Mouse (Mus musculus): ENCODE data around the gene St3gal5. TPM values are rescaled to one million over a fixed set of nuclear protein-coding genes. Genes with fewer than 3 reads are reported as not detected.
A peak's percentile ranks its signal among the peaks of the same experiment; 100 is the strongest.

St3gal5 gene
- total RNA-seq, 2 experiments from 2014 or later = 93.2 to 93.9 TPM

DNA sequence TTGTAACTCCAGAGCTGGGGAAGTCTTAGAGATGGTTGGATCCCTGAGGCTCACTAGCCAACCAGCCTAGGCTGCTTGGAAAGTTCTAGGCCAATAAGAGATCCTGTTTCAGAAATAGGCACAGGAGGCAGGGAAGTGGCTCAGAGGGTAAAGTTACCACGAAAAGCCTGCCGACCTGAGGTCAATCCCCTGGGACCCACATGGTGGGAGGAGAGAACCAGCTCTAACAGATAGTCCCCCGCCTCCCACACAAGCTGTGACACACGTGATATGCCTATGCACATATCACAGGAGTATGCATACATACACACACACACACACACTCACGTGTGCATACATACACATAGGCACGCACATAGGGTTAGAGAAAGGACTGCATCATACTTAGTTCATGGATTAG lies 32.7 kb downstream of the St3gal5 start:
- no peak for DNase-seq (ENCODE audit: low spot score in 2 of 2)

DNA sequence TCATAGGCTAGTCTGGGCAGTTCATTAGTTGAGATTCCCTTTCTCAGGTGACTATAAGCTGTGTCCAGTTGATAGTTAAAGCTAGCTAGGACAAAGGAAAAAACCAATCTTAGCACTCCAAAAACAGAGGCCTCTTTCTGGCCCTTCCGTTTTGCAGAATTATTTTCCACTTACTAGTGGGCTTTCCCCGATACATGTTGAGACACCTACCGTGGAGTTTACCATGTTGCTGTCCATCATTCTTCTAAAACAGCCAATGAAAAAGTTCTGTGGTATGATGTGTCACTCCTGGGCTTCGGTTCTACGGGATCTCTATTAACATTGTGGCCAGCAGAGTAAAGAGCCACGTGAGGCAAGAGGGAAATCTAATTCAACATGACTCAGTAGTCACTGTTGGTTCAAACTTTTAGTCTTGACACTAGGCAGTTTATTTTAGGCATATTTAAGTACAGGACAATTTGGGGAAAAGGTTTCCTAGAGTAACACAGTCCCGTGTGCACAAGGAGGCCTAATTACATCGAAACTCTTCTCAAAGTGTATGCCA lies 35.4 kb downstream of the St3gal5 start:
- DNase-seq (ENCODE audit: low spot score in 2 of 2) = no peak

DNA sequence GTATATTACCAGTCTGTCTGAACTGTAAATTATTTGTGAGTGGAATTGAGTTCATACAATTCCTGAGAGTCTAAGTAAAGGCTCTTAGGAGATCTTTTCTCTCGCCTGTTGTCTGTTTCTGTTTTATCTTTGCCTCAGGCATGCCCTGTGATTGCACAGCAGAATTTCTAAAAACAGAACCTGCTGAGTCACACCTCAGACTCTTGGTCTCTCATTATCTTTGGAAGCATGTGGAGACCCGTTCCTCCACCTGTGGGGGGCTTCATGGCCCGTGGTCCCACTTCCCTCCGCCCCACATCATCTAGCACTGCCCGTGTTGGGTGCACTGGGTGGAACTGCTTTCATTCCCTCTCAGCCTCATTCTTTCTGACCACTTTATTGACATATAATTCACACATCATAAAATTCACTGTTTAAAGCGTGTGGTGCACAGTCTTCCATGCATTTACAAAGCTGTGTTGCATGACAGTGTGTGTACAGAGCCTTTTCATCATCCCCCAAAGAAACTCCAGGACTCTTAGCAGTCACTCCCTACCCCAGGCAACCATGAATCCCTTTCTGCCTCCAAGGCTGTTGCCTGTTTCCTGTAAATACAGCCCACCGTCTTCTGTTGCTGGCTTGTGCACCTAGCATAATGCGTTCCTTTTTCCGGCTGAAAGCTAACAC lies 37.6 kb downstream of the St3gal5 start:
- no peak for DNase-seq (ENCODE audit: low spot score in 2 of 2)

DNA sequence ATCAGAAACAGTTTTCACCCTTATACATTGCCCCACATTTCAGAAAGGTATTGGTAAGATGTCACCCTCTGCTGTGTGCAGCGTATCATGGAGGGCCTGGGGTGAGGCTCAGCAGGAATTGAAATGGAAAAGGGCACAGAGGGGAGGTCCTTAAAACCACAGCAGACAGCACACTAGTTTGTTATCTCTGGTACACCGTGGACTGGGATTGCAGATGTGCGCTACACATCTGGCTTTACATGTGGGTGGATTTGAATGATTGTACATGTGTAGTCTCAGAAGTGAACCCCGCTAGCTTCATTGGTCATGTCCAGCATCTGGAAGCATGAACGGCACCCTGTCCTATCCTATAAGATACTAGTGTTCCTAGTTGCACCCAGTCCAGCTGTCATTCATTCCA lies 38.6 kb downstream of the St3gal5 start:
- DNase-seq (ENCODE audit: low spot score in 2 of 2) = no peak

DNA sequence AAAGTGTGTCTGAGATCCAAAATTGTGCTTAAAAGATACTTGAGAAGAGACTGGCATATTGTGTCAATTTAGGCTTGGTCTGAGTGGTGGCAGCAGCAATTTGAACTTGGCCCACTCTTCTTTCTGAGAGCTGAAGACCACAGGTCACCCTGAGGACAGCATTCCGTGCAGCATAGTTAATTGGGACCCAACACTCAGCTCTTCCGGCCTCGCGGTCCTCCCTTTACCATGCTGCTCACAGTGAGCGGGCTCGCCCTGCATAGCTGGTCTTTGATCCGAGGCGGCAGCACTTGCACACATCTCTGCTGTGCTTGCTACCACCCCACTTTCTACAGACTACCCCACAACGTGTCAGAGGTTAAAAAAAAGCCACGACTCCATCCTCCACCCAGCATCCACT lies 39.2 kb downstream of the St3gal5 start:
- no peak for DNase-seq (ENCODE audit: low spot score in 2 of 2)

DNA sequence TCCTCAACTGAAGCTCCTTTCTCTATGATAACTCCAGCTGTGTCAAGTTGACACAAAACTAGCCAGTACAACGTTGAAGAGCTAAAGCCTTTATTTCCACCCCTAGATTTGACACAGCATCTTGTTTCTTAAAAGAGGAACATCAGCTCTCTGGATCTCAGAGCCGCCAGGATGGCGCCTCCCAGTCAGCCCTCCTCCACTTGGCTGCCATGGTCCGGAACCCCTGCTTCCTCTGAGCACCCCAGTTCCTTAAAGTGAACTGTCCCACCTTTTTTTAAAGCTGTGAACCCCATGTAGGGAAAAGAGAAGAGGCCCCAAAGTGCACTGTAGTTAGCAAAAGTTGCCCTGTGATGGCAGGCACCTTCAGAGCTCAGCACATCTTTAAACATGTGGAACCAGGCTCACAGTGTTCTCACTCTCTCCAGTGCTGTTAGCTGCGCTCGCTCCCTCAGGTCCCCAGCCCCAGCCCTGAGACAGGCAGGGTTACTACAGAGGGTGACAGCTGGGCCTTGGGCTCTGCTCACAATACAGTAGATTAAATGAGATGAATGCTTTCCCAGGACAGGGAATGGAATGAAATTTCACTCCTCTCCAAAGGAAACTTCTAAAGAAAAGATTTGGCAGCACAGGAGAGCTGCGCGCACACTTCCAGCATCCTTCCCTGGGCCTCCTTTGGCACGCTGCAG lies 42.3 kb downstream of the St3gal5 start:
- no peak for DNase-seq (ENCODE audit: low spot score in 2 of 2)

DNA sequence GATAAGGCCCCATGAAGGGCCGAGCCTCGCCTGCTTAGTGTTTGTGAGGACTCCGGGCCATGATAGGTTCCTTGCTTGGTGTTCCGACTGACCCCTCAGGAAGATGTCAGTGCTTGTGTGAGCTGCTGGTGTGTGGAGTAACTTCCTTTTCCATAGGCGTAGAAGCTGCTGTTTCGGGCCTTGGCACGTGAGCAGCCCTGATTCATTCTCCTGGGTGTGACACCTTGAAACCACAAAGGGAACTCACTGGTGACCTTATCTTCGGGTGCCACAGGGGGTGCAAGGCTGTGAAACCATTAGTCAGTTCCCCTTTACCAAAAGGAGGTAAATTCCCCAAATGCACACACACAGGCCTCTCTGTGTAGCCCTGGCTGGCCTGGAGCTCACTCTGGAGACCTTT lies 43.0 kb downstream of the St3gal5 start:
- no peak for DNase-seq (ENCODE audit: low spot score in 2 of 2)

DNA sequence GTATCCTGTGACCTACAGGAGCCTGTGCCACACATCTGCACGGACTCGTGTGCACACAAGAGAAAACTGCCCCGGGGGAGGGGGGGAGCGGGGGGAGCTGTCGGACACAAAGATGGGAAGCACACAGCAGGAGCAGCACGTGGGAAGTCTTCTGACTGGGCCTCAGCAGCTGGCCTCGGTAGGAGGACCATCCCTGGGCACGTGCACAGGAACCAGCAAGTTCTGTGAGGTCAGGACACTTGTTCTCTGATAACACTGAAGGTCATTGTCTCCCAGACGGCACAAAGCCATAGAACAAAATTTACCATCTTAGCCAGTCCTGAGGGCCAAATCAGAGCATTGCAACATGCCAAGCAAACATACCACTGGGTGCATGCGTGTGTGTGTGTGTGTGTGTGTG lies 43.8 kb downstream of the St3gal5 start:
- DNase-seq (ENCODE audit: low spot score in 2 of 2) = no peak

DNA sequence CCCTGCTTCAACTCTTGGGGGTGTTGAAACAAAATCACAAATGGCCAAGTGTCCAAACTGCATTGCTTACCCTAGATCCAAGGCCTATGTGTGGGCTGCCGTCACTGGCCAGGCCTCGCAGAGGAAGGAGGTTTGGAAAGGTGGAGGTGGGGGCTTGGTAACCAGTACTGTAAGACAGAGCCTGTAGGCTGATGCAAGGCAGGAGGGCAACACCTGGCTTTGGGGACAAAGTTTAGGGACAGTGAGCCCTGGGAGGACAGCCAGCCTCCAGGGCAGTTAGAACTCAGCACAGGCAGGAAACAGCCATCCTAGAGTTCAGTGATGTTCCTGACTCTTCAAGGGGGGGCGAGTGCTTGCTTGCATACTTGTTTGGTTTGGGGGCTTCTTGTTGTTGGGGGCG lies 45.2 kb downstream of the St3gal5 start:
- DNase-seq (ENCODE audit: low spot score in 2 of 2) = no peak

DNA sequence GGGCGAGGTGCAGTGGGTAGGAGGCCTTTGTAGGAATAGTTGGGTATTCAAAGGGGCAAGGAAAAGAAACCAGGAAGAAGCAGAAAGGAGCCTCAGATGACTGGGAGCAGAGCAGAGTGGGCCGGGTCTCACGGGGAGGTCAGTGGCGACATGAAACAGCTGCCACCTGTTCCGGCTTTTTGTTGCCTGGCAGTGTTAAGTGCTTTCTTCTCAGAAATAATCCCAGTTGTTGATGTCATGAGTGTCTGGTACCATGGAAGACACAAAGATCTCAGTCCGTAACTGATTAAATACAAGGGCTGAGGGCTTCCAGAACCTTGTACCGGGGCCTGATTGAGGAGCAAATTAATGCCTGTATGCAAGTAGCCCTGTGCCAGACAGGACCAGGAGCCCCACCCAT lies 47.0 kb downstream of the St3gal5 start:
- DNase-seq (ENCODE audit: low spot score in 2 of 2) = no peak

DNA sequence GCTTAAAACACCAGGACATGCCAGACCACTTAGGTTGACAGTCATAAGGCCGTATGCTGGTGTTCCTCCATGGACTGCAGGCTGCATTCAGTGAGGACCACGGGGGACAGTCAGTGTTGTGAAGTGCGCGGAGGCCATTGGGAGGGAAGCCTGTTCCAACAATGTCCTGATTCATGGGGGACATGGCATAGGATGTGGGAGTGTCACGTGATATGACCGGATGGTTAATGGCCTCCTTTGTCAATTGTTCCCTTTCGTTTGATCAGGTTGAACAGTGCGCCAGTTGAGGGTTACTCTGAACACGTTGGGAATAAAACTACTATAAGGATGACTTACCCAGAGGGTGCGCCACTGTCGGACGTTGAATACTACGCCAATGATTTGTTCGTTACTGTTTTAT lies 49.4 kb downstream of the St3gal5 start:
- DNase-seq (ENCODE audit: low spot score in 2 of 2) = no peak

DNA sequence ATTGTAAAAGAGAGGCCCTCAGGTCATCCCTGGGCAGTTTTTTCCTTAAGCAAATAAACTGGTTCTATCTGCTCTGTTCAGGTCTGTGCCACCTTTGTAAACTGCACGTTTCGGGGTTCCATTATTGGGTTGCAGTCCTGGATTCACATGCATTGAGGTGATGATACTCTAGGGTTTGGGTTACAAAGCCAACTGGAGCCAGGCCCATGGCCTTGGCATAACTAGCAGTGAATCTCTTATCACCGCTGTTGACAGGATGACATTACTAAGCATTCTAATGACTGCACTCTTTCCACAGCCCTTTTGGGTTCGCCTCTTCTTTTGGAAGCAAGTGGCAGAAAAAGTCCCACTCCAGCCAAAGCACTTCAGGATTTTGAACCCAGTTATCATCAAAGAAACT lies 51.3 kb downstream of the St3gal5 start:
- no peak for DNase-seq (ENCODE audit: low spot score in 2 of 2)

DNA sequence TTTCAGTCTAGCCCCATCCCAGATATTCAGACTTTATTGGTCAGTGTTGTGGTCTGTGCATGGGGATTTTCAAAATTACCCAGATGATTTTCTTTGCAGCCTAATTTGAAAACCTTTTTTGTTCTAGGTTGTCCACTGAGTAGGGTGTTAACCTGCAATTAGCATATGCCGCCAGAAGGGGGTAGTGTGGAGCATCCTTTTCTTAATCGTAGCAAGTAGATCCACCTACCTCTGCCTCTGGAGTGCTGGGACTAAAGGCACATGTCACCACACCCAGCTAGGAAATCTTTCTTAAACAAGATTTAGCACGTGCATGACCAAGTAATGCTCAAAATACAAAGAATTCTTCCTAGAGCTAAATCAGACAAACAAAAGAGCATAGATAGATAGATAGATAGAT lies 52.4 kb downstream of the St3gal5 start:
- no peak for DNase-seq (ENCODE audit: low spot score in 2 of 2)

DNA sequence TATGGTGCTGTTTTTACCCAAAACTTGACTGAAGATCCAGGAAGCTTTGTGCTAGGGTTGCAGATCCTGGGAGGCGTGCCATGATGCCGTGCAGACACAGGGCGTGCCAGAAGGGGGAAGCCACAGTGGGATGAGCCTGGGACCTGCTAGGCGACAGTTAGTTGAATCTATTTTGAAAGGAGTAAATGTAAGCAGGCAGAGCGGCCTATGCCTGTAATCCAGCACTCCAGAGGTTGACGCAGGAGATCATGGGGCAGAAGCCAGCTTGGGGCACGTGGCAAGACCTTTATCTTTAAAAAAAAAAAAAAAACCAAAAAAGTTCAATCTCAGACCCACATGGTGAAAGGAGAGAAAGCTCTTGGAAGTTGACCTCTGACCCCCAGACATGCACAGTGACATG lies 55.3 kb downstream of the St3gal5 start:
- DNase-seq (ENCODE audit: low spot score in 2 of 2) = no peak

DNA sequence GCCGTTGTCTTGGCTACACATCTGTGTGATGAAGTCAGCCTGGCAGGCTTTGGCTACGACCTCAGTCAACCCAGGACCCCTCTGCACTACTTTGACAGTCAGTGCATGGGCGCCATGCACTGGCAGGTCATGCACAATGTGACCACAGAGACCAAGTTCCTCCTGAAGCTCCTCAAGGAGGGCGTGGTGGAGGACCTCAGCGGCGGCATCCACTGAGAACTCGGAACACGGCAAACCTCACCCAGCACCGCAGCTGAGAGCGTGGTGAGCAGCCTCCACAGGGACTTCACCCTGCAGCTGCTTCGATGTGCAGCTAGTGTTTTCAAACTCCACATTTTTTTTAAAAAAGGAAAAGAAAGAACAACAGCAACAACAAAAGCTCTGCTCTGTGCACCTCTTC lies 56.1 kb downstream of the St3gal5 start:
- no peak for DNase-seq (ENCODE audit: low spot score in 2 of 2)

DNA sequence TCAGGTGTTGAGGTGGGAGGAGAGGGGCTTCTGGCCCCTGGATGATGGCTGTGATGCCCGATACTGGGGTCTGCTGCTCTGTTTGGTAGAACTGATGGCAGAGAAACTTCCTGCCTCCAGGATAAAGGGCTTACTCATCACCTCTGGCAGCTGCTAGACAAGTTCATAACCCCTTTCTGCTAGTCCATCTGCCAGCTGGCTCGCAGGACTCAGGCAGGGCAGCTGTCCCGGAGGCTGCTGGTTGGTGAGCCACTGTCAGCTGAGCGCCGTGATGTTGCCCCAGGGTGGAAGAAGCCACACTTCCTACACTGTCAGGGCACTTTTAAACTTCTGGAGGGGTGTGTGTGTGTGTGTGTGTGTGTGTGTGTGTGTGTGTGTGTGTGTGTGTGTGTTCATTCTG lies 56.6 kb downstream of the St3gal5 start:
- DNase-seq (ENCODE audit: low spot score in 2 of 2) = peak in 1 of 2 experiments; percentile 34

DNA sequence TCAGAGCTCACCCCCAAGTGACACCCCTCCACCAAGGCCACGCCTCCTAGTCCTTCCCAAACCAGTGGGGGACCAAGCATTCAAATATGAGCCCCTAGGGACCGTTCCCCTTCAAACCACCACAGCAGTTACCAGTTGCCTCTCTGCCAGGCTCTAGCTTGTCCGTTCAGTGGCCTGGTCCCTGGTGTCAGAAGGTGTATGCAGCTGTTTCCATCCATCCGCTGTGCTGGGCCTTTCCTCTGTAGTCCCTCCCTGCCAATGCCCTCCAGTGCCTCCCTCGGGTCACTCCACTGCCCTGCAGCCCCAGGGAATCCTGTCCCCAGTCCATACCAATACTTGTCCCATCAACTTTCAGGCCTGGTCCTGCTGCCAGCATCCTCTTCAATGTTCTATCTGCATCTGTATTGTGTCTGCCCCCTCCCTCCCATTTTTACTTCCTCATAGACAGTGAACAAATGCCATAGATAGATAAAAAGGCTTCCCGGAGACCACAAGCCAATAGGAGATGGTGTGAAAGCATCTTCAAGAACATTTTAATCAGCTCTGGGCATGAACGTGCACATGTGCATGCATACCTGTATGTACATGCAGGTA lies 57.6 kb downstream of the St3gal5 start:
- DNase-seq (ENCODE audit: low spot score in 2 of 2) = no peak

DNA sequence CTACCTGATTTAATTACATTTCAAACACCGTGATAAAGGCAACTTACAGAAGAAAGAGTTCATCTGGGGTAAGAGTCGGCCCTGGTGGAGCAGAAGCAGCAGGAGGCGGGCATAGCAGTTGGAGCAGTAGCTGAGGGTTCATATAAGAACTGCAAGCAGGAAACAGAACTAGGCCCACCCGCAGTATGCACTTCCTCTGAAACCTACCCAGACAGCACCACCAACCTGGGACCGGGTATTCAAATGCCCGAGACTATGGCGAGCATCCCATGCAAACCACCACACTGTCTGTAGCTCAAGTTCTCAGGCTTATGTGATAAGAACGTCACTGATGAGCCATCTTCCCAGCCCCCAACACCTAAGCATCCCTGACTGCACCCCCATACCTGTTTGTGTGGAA lies 58.3 kb downstream of the St3gal5 start:
- no peak for DNase-seq (ENCODE audit: low spot score in 2 of 2)

DNA sequence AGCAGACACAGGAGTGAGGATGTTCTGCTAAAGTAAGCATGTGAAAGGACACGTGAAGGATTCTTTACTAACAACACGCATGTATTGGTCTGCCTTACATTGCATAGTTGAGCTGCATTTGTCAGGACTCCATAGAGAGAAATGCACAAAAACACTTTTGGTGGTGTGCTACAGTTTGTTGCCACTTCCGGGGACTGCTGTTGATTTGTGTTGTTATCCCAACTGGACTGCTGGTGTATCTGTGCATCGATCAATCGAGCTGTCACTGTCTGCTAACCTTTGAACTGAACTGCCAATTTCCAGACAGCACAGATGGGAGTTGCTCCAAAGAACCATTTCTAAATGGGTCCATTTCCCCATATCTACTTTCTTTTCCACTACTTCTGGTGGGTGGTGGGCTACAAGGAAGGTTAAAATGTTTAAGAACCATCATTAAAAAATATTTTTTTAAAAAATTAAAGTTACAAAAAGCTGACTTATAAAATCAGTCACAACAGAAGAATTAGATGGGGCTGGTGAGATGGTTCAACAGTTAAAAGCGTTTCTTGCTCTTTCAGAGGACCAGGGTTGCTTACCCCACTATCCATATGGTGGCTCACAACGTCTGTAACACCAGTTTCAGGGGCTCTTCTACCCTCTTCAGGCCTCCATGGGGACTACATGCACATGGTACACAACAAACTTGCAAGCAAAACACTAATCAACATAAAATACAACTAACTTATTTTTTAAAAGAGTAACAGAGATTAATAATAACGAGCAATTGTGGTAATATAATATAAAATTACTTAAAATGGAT lies 61.8 kb downstream of the St3gal5 start:
- no peak for DNase-seq (ENCODE audit: low spot score in 2 of 2)

DNA sequence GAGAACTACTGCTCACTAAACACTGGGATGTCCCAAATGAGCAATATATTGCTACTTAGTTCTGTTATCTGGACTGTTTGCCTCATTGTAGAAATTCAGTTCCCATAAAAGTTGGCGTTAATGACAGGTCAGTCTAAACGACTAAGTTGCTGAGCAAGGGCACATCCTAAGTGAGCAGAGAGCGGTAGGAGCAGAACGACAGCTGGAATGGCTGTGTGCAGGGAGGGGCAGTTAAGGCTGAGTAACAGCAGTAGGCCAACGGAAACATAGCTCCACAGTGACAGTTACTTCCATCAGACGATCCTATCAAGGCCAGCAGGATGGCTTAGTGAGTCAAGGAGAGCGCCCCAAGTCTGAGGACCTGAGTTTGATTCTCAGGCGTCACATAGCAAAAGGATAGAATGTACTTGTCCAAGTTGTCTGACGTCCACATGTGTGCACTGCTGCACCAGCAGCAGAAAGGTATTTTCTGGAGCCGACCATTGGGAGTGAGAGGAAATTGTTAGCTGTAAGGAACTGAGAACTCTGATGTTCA lies 62.5 kb downstream of the St3gal5 start:
- DNase-seq (ENCODE audit: low spot score in 2 of 2) = no peak

DNA sequence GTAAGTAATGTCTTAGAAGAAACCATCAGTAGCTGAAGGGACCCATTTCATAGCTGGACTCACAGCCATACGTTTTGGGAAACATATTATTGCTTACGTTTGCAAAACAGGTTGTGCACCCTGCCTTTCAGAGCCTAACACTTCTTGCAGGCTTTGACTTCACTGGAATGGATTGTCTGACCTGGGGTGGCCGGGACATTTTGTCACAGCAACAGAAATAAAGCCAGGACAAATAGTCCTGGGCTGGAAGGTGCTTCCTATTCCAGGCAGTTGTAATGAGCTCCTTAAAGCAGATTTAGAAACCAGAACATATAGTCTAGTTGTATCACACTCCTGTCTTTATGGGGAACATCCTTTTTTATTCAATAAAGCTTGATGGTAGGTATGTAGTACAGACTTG lies 63.6 kb downstream of the St3gal5 start:
- DNase-seq (ENCODE audit: low spot score in 2 of 2) = no peak

DNA sequence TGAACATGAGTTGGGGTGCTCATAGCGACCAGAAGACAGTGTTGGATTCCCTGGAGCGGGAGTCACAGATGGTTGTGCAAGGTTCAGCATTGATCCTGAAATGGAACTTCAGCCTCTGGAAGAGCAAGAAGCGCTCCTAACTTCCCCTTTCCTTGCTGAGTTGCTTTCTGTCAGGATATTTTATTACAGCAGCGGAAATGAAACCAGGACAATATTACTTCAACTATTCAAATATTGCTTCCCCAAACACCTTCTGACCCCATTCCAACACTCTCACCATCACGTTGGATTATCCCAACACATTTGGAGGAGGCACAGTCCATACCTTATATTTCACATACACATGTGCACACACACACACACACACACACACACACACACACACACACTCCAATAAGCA lies 64.4 kb downstream of the St3gal5 start:
- DNase-seq (ENCODE audit: low spot score in 2 of 2) = no peak

All from layer of hippocampus, postnatal 10 days (tissue).